20 mouse cellular contexts compared by ENCODE assay signal in genomic region chr6:83521784-83522183, GRCm38 (mm10). TPM values are rescaled to one million over a fixed set of nuclear protein-coding genes. Genes with fewer than 3 reads are reported as not detected.
"Had no signal": no experiment of that assay in that cellular context is flagged by ENCODE, and none has a peak within 500 bp of the region (broad histone marks: within the 10 kb centered on the region; RNA-seq: fewer than 3 reads in every experiment).

No protein-coding gene starts in this region.

- H3K4me1 ChIP-seq: kidney, embryonic 15.5 days had no signal

- H3K36me3 ChIP-seq: kidney, embryonic 15.5 days; liver, embryonic 13.5 days had no signal

- DNase-seq: kidney, adult 8-10 months; kidney, postnatal 10 days; kidney, postnatal 36 days; layer of hippocampus, postnatal 36 days; liver, embryonic 13.5 days; lung, adult 2 months; lung, postnatal 14 days; lung, postnatal 4 days; midbrain, embryonic 14.5 days; right cerebral cortex, adult 18-20 months; right cerebral cortex, postnatal 14 days; right cerebral cortex, postnatal 4 days; thymus, postnatal 25 days had no signal

- H3K4me2 ChIP-seq: kidney, embryonic 15.5 days; liver, embryonic 13.5 days; midbrain, embryonic 11.5 days had no signal

- H3K9ac ChIP-seq: kidney, embryonic 15.5 days; liver, embryonic 13.5 days had no signal

- H3K4me3 ChIP-seq: kidney, embryonic 15.5 days; left cerebral cortex, adult 2 months; liver, embryonic 13.5 days had no signal

- H3K27ac ChIP-seq: kidney, embryonic 15.5 days; left cerebral cortex, adult 2 months; liver, embryonic 13.5 days had no signal

- H3K9me3 ChIP-seq: kidney, embryonic 15.5 days; liver, embryonic 13.5 days had no signal

- H3K27me3 ChIP-seq: kidney, embryonic 15.5 days had no signal

RNA-seq across cellular contexts. Expression of gene Actg2, which starts 14.3 kb away (rescaled TPM):
- total RNA-seq: layer of hippocampus, adult 8-10 months; layer of hippocampus, postnatal 36 days; left cerebral cortex, adult 2 months; left cerebral cortex, postnatal 36 days; megakaryocyte progenitor cell, adult 5-6 weeks; megakaryocyte-erythroid progenitor cell, adult 5-6 weeks had no signal
